Mouse (Mus musculus): Measurements from ENCODE around the gene Phf24. TPM values are rescaled to one million over a fixed set of nuclear protein-coding genes. Genes with fewer than 3 reads are reported as not detected.

Gene Phf24
- total RNA-seq, 4 experiments from 2014 or later: 4.3 to 9.8 (median 7.0) TPM

DNA sequence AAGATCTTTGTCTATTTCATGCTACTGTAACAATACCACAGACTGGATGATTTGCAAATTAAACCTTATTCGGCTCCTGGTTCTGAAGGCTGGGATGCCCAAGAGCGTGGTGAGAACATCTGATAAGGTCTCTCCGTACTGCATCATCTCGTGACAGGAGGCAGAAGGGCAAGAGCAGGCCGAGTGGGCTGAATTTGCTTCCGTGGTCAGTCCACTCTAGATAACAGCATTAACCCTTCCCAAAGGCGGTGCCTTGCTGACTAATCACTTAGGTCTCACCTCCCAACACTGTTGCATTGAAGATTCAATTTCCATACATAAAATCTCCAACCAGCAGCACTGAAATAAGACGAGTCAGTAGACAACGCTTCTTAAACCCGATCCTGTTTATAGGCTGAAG is 3.1 kb upstream of the Phf24 start:
- DNase-seq (ENCODE audit: low spot score): no peak

DNA sequence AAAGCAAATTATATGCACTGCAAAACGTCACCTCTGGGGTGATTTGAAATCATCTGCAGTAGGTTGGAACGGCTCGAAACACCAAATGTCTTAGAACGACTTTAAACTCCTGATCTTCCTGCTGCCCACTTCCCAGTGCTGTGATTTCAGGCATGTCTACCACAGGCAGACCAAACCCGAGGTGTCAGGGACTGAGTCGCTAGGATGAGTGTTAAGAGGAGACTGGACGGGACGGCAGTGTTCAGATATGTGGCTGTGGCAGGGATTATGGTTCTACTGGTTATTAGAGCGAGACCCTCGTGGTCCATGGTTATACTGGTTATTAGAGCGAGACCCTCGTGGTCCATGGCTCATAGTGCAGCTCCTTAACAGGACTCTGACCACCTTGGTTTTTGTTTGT is 1.1 kb upstream of the Phf24 start:
- DNase-seq (ENCODE audit: low spot score): no peak

GRCm38 (mm10) chr4:42915966-42916365 is 494 bp upstream of the Phf24 start:
- DNase-seq (ENCODE audit: low spot score): no peak

DNA sequence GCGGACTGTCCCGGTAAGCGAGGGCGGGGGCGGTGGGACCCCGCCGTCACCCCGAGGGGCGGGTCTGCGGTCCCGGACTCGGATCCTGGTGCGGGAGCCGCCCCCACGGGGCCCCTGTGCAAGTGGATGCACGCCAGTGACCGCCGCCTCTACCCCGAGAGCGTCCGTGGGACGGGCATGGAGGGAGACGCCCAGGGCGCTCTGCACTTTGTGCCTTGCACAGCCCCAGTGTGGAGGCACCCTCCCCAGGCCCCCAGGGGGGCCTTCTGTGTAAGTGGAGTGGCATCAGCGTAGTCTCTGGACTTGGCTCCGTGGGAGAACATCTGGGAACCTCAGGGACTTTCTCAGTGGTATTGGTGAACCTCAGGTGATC is 928 bp downstream of the Phf24 start:
- no peak for DNase-seq (ENCODE audit: low spot score)

- DNase-seq (ENCODE audit: low spot score): no peak
These were observed 4.3 kb downstream of the Phf24 start for GRCm38 (mm10) chr4:42920726-42921125.

GRCm38 (mm10) chr4:42921536-42921935 is 5.1 kb downstream of the Phf24 start:
- DNase-seq (ENCODE audit: low spot score): no peak

GRCm38 (mm10) chr4:42922056-42922455 is 5.6 kb downstream of the Phf24 start:
- DNase-seq (ENCODE audit: low spot score): no peak

- no peak for DNase-seq (ENCODE audit: low spot score)
These were observed 6.0 kb downstream of the Phf24 start for GRCm38 (mm10) chr4:42922461-42922860.

DNA sequence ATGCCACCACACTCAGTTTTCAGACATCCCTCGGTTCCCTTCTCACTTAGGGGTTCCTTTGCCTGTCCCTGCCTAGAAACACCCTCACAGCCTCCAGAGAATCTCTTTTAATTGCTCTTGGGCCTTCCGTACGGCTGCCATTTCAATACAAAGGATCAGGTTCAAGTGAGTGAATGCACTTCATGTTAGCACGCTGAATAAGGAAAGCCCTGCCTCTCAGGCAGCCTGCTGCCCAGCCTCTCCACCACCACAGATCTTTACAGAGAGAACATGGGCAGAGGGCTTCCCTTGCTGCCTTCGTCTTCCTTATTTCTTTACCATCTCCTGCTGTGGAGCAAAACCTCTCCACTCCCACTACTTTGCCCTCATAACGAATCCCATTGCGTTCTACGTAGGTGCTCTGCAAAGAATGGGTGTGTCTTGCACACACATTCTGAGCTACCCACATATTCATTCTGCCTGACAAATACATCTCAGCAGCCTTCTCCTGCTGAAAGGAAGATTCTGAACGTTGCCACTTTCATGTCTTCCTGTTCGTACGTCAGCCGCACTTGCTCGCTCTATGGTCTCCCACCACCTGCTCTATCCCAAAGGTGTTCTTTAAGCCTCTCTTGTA is 7.7 kb downstream of the Phf24 start:
- no peak for DNase-seq (ENCODE audit: low spot score)

DNA sequence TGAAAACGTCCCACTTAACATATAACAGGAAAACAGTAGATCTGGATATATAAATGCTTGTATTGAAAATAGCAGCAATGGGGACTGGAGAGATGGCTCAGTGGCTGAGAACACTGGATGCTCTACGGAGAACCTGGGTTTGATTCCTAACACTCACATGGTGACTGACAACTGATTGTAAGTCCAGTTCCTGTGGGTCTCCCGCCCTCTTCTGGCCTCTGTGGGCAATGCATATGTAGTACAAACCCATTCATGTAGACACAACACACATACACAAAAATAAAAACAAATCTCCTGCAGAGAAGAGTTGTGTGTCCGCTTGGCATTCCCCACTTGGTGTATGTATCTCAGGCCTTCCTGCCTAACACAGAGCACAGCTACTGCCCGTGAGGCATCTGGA is 11.7 kb downstream of the Phf24 start:
- no peak for DNase-seq (ENCODE audit: low spot score)

DNA sequence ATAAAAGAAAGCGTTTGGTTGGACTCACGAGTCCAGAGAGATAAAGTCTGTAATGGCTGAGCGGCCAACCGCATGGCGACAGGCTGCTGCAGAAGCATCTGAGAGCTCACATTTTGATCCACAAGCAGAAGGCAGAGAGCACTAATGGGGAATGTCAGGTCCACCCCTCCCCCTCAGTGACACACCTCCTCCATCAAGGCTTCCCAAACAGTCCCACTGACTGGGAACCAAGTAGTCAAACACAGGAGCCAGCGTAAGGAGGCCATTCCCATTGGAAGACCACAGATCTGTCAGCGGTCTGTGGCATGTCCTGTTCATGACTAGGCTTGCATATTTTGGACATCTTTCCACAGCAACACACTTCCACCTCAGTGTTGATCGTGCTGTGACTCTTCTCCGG is 12.5 kb downstream of the Phf24 start:
- no peak for DNase-seq (ENCODE audit: low spot score)

DNA sequence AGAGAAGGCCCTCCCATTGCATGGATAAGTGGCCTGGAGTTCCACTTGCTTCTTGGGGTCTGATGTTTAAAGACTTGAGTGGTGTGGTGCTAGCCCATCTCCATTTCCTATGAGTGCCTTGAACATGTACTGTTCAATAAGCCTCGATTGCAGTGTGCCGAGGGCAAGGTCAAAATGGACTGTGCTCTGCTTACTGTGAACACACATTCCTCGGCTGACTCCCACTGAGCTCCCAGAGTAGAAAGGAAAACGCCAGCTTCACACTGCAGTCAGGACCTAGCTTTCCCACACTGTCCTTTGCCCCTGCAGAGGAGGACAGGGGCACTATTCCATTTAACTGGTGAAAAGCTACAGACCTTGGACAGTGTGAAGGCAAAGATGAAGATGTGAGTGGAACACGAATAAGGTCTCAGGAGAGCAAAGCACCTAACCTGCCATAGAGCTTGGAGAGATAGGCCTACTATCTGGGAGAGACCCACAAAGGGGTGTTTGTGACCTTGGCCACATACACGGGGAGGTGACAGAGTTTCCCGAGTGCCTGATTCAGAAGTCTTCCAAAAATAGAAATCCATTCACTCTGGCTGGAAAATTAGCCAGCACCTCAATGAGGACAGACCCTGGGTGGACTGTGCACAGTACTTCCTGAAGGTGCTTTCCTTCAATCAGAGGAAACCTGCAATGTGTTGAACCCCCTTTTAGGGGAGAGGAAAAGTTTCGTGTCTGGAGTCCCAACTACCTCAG is 15.9 kb downstream of the Phf24 start:
- no peak for DNase-seq (ENCODE audit: low spot score)

DNA sequence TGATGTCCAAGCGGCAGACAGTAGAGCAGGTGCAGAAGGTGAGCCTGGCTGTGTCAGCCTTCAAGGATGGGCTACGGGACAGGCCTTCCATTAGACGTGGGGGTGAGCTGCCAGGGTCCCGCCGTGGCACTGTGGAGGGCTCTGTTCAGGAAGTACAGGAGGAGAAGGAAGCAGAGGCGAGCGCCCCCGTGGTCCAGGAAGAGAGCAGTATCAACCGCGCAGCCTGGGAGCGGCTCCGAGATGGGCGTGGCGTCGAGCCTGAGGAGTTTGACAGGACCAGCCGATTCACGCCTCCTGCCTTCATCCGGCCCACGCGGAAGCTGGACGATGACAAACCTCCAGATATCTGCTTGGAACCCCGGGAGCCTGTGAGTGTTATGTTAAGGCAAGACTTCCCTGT is 17.2 kb downstream of the Phf24 start:
- peak; percentile 55 for DNase-seq (ENCODE audit: low spot score)

DNA sequence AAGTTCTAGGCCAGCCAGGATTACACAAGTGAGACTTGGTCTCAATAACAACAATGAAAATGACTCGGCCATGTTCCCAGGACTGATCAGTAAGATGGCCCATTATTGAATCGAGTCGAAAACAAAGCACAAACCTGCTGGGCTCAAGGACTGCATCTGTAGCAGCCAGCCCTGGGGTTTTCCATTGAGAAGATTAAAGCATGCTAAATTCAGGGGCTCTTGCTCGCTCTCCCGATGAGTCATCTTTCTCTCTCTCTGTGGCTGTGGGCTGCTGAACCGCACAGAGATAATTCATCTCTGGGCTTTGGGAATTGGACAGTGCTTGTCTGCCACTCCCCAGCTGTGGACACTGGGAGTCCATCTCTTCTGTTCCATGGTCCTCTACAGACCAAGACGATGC is 24.9 kb downstream of the Phf24 start:
- no peak for DNase-seq (ENCODE audit: low spot score)

- no peak for DNase-seq (ENCODE audit: low spot score)
These were observed 26.9 kb downstream of the Phf24 start for GRCm38 (mm10) chr4:42943341-42943740.

GRCm38 (mm10) chr4:42944185-42944584 is 27.7 kb downstream of the Phf24 start:
- no peak for DNase-seq (ENCODE audit: low spot score)

DNA sequence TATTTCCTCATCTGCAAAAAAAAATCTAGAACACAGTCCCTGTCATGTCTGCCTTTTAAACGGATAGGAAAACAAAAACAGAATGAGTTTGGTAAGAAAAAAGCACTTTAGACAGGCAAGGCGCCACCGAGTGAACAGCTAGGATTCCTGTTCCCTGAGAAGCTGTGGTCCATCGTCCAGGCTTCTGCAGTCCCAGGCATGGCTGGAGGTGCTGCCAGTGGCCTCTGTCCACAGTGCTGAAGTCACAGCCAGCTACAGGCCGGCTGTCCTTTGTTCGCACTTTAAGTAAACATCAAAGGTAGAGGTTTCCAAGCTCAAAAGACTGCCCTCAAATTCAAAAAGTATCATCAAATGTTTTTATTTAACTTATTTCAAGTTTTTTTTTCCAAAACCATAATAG is 28.6 kb downstream of the Phf24 start:
- DNase-seq (ENCODE audit: low spot score): no peak

DNA sequence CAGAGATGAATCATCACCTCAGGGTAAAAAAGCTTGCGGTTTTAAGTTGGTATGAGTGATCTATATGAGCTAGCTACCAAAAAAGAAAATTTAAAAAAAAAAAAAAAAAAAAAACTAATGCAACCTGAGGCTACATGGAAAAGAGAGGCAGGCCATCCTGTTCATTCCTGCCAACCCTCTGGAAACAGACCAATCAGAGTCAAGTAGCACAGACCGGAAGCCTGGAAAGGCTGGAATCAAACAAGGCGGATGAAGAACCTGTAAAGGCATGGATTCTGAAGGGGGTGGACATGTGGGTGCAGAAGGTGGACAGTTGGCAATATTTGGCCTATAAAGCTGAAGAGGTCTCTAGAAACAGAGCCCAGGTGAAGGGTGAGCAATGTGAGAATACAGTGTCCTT is 29.0 kb downstream of the Phf24 start:
- DNase-seq (ENCODE audit: low spot score): no peak

DNA sequence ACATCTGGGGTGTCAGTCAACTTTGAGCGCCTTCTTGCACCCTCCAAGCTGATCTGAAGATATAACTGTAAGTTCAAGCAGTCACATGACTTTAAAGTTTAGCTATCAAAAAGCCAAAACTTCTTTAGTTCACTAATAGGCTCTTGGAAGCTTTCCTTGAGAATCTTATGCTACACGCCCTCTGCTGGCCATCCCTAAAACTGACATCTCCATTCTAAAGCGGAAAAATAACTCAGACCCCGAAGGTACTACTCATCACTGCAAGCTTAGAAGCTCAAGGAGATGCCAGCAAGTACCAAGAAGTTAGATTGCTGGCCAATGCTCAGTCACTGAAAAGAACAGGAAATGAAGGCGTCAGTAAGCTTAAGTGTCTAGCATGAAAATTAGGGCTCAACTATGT is 29.5 kb downstream of the Phf24 start:
- peak; percentile 54 for DNase-seq (ENCODE audit: low spot score)

DNA sequence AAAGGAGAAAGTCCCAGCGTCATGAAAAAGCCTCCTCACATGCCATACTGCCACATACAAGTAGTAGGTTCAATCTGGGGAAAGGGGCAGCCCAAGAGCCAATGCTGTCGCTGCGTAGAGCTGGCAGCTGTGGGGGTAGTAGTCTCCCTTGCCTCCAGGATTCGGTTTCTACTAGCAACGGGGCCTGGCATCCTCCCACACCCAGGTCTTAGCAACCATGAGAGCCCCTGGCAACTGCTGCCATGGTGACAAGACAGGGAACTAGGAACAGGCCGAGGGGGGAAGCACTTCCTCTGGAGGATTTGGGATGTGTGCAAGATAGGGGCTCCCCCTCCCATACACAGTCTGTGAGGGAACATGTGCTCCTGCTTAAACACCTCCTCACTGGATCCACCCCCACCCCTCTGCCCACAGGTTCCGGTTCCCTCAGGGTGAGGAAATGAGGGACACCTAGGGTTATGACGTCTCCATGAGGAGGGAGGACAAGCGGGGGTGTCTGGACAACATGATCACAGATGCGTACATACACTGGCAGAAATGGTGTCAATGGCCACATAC is 30.4 kb downstream of the Phf24 start:
- no peak for DNase-seq (ENCODE audit: low spot score)

GRCm38 (mm10) chr4:42948527-42948926 is 32.1 kb downstream of the Phf24 start:
- no peak for DNase-seq (ENCODE audit: low spot score)

DNA sequence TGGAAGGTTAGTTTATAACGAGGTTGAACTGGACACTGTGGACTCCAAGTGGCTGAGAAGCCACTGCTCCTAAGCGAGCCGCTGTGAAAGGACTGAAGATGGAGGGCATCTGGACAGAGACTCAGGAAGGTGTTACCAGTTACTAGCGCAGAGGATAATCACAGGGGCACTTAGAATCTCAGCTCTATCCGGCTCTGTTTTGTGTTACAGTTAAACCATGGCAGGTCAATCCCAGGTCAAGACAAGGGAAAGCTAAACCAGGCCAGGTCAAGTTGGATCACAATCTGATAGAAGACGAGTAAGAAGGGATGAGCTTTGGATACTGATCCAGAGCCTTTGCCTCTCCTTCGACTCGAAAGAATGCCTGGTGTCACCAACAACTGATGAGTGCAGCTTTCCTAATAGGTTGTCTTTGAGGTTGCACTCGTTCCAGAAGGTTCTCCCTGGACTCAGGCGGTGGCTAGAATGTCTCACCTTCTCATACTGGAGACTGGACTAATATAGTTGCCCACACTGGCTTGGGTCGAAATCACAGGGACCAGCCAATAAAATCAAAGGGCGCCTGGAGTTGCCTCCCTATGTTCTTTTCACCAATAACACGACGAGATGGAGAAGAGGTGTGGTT is 32.7 kb downstream of the Phf24 start:
- no peak for DNase-seq (ENCODE audit: low spot score)

DNA sequence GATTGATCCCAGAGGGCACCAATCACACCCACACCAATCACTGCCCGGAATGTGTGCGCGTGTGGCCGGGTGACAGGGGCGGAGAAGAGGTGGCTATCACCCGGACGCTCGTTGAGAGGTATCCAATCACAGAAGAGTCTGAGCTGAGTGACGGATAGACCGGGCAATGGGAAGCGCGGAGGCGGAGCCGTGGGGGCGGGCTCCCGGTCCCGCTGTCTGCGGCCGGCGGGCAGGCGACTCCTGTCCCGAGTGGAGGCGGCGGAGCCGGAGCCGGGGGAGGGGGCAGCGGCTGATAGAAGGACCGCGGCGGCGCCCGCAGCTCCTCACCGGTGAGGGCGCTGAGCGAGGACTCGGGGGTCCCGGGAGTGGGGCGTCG is 33.2 kb downstream of the Phf24 start, which contains the start of gene Dnajb5:
Dnajb5 (plus strand) TSS at position 139 of the 376 bp plus-strand sequence.
- peak; percentile 99 for DNase-seq (ENCODE audit: low spot score)
